Mouse (Mus musculus): ENCODE data around the gene Dda1. TPM values are rescaled to one million over a fixed set of nuclear protein-coding genes. Genes with fewer than 3 reads are reported as not detected.
A peak's percentile ranks its signal among the peaks of the same experiment; 100 is the strongest.

Gene Dda1
- polyA plus RNA-seq, 1 experiment from 2014 or later, result 207 TPM

DNA sequence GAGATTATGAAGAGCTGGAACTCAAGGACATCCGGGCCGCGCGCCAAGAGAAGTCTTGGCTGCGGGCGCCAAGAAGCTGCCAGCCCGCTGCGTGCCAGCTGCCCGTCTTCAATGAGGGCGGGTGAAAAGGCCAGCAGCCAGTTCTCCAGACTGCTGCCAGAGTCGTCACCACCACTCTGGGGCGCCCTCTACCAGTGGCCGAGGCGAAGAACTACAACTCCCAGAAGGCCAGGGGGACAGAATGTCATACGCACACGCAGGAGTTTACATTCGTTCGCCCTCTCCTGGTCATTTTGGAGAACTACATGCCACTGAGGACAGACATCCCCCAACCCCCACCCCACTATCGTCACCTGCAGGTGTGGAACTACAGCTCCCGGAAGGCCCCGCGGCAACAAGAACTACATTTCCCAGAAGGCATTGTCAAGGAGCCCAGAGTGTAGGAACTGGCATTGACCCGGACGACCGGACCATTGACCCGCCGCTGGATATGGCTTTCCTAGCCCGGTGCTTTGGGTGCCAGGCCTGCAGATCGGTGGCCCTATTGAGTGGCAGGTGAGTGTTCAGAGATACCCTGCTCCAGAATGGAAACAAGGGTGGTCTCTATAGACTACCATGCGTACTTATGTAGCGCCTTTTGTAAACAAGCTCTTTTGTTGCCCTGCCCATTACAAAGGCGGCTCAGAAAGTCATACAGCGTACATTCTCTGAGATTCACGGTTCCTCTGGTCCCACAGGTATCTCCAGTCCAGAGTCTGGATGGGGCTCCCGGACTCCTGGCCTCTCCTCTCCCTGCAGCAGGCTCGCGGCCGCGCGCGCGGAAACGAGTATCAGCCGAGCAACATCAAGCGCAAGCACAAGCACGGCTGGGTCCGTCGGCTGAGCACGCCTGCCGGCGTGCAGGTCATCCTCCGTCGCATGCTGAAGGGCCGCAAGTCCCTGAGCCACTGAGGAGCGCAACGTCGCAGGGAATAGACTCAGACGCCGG is 4.2 kb upstream of the Dda1 start, which contains the start of gene Mrpl34:
Mrpl34 (plus strand) TSS at position 447 of the 988 bp plus-strand sequence.
- Histone ChIP-seq H3K27ac (ENCODE audit: low read depth, low read length) (peak within 1 kb of the TSS; percentile 88), H3K36me3 (ENCODE audit: control insufficient read depth, insufficient read depth, low read length) (peaks cover 18% of the 10 kb centered on the region), H3K27me3 (replicated peaks; ENCODE audit: control insufficient read depth, insufficient read depth, low read length) (no peaks in the 10 kb centered on the region), H3K9ac (ENCODE audit: low read length) (peak within 1 kb of the TSS; percentile 77), H3K4me3 (ENCODE audit: low read depth, low read length) (peak within 1 kb of the TSS; percentile 75), H3K4me1 (ENCODE audit: control insufficient read depth, insufficient read depth, low read length) (peaks cover 22% of the 10 kb centered on the region), H3K4me2 (ENCODE audit: low read length) (peak within 1 kb of the TSS; percentile 76), H3K9me3 (replicated peaks; ENCODE audit: control insufficient read depth, low read length) (no peaks in the 10 kb centered on the region)
- DNase-seq (ENCODE audit: low spot score) (peak; percentile 100), ATAC-seq (peak; percentile 71)
- under 1% methylated on average over 59 of the region's 59 CpGs for WGBS

DNA sequence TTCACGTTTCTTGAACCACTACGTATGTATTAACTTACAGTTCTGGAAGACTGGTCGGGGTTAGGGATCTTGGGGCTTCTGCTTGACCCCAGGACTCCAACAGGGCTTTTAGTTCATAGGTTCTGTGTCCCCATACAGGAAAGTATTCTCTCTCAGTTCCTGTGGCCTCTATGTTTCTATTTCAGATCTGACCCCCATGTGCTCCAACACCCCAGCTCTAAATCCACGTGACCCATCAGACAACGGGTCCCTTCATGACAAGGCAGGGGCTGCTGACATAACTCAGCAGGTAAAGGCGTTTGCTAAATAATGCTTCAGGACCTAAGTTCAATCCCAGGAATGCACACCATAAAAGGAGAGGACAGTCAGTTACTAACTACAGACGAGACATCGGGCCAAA is 3.3 kb upstream of the Dda1 start:
- Histone ChIP-seq H3K4me3 (ENCODE audit: low read depth, low read length) (peak overlapping the region; percentile 75), H3K36me3 (ENCODE audit: control insufficient read depth, insufficient read depth, low read length) (peaks cover 12% of the 10 kb centered on the region), H3K9me3 (replicated peaks; ENCODE audit: control insufficient read depth, low read length) (no peaks in the 10 kb centered on the region), H3K27ac (ENCODE audit: low read depth, low read length) (no peak overlapping the region; the same call in 1 of the 2 replicates), H3K9ac (ENCODE audit: low read length) (peak overlapping the region; percentile 75), H3K27me3 (replicated peaks; ENCODE audit: control insufficient read depth, insufficient read depth, low read length) (no peaks in the 10 kb centered on the region), H3K4me2 (ENCODE audit: low read length) (peak overlapping the region; percentile 76), H3K4me1 (ENCODE audit: control insufficient read depth, insufficient read depth, low read length) (peaks cover 27% of the 10 kb centered on the region)
- WGBS, result 85% methylated on average over 8 of the region's 8 CpGs
- ATAC-seq, result no peak
- DNase-seq (ENCODE audit: low spot score), result no peak

DNA sequence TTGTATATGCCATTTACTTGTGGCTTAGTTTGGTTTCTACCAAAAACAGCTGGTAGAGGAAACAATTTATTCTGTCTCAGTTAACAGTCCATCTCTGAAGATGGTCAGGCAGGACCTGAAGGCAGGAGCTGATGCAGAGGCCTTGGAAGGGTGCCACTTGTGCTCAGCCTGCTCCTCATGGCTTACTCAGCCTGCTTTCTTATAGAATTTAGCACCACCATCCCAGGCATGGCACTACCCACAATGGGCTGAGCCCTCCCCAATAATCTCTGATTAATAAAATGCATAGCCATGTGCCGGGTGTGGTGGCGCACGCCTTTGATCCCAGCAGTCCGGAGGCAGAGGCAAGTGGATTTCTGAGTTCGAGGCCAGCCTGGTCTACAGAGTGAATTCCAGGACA is 2.8 kb upstream of the Dda1 start:
- 97% methylated on average over 5 of the region's 5 CpGs for WGBS
- Histone ChIP-seq H3K9ac (ENCODE audit: low read length) (no peak overlapping the region), H3K4me3 (ENCODE audit: low read depth, low read length) (no peak overlapping the region), H3K27ac (ENCODE audit: low read depth, low read length) (no peak overlapping the region), H3K4me2 (ENCODE audit: low read length) (no peak overlapping the region), H3K36me3 (ENCODE audit: control insufficient read depth, insufficient read depth, low read length) (peaks cover 12% of the 10 kb centered on the region), H3K4me1 (ENCODE audit: control insufficient read depth, insufficient read depth, low read length) (peaks cover 27% of the 10 kb centered on the region), H3K9me3 (replicated peaks; ENCODE audit: control insufficient read depth, low read length) (no peaks in the 10 kb centered on the region), H3K27me3 (replicated peaks; ENCODE audit: control insufficient read depth, insufficient read depth, low read length) (no peaks in the 10 kb centered on the region)
- ATAC-seq (no peak), DNase-seq (ENCODE audit: low spot score) (no peak)

DNA sequence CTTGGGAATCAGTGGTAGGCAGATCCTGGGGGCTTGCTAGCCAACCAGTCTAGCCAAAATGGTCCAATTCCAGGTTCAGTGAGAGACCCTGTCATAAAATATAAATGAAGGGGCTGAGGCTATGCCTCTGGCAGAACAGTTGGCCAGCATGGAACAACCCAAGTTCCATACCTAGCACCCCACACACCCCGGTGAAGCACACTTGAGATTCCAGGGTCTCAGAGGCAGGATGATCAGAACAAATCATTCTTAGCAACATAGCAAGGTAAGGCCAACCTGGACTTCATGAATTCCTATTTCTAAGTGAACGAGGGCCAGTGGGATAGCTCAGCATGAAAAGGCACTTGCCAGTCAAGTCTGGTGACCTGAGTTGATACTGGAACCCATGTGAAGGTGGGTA is 1.8 kb upstream of the Dda1 start:
- DNase-seq (ENCODE audit: low spot score), result no peak
- Histone ChIP-seq H3K36me3 (ENCODE audit: control insufficient read depth, insufficient read depth, low read length) (peaks cover 15% of the 10 kb centered on the region), H3K4me2 (ENCODE audit: low read length) (no peak overlapping the region), H3K4me3 (ENCODE audit: low read depth, low read length) (no peak overlapping the region), H3K4me1 (ENCODE audit: control insufficient read depth, insufficient read depth, low read length) (peaks cover 24% of the 10 kb centered on the region), H3K9ac (ENCODE audit: low read length) (no peak overlapping the region), H3K9me3 (replicated peaks; ENCODE audit: control insufficient read depth, low read length) (no peaks in the 10 kb centered on the region), H3K27ac (ENCODE audit: low read depth, low read length) (no peak overlapping the region), H3K27me3 (replicated peaks; ENCODE audit: control insufficient read depth, insufficient read depth, low read length) (no peaks in the 10 kb centered on the region)
- no peak for ATAC-seq
- WGBS, result 96% methylated on average over 2 of the region's 2 CpGs

DNA sequence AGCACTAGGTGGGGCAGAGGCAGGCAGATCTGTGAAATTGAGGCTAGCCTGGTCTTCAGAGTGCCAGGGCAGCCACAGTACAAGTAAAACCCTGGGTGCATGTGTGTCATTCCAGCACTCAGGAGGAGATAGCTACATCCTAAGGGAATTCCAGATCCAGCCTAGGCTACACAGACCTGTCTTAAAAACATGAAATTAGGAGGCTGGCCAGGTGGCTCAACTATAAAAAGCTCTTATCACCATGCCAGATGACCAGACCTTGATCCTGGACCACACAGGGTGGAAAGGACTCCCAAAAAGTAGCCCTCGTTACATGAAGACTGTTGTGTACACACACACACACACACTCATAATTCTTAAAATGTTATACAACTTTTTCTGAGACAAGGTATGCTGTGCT is 998 bp upstream of the Dda1 start:
- no peaks in the 10 kb centered on the region for H3K27me3 ChIP-seq (replicated peaks; ENCODE audit: control insufficient read depth, insufficient read depth, low read length)
- H3K9ac ChIP-seq (ENCODE audit: low read length), result no peak overlapping the region
- 91% methylated on average over 1 of the region's 1 CpGs for WGBS
- ATAC-seq, result no peak
- no peak for DNase-seq (ENCODE audit: low spot score)
- H3K27ac ChIP-seq (ENCODE audit: low read depth, low read length), result no peak overlapping the region
- no peak overlapping the region for H3K4me2 ChIP-seq (ENCODE audit: low read length)
- H3K4me3 ChIP-seq (ENCODE audit: low read depth, low read length), result no peak overlapping the region
- H3K9me3 ChIP-seq (replicated peaks; ENCODE audit: control insufficient read depth, low read length), result no peaks in the 10 kb centered on the region
- H3K36me3 ChIP-seq (ENCODE audit: control insufficient read depth, insufficient read depth, low read length), result peaks cover 23% of the 10 kb centered on the region
- H3K4me1 ChIP-seq (ENCODE audit: control insufficient read depth, insufficient read depth, low read length), result peaks cover 19% of the 10 kb centered on the region

DNA sequence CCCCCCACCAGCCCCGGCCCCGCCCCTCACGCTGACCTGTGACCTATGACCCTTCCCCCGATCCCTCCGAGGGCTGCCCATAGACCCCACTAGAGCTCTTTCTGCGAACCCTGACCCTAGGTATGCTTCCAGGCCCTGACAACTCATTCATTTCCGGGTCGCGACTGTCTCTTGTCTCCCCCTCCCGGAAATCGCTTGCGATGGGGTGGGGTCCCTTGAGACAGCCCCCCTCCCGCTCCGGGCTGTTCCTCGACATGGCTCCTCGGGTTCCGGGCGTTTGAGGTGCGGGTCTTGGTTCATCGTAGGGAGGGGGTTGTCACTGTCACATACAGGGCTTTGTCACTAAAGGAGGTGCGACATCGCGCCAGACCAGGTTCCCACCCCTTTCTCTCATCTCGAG is 412 bp downstream of the Dda1 start:
- H3K4me3 ChIP-seq (ENCODE audit: low read depth, low read length), result peak overlapping the region; percentile 74
- H3K27ac ChIP-seq (ENCODE audit: low read depth, low read length), result peak overlapping the region; percentile 80; the same call in 1 of the 2 replicates
- no peaks in the 10 kb centered on the region for H3K27me3 ChIP-seq (replicated peaks; ENCODE audit: control insufficient read depth, insufficient read depth, low read length)
- ATAC-seq, result peak; percentile 50
- no peaks in the 10 kb centered on the region for H3K9me3 ChIP-seq (replicated peaks; ENCODE audit: control insufficient read depth, low read length)
- WGBS, result under 1% methylated on average over 24 of the region's 24 CpGs
- H3K4me2 ChIP-seq (ENCODE audit: low read length), result peak overlapping the region; percentile 92
- peaks cover 38% of the 10 kb centered on the region for H3K36me3 ChIP-seq (ENCODE audit: control insufficient read depth, insufficient read depth, low read length)
- peak; percentile 86 for DNase-seq (ENCODE audit: low spot score)
- H3K9ac ChIP-seq (ENCODE audit: low read length), result peak overlapping the region; percentile 77
- peaks cover 13% of the 10 kb centered on the region for H3K4me1 ChIP-seq (ENCODE audit: control insufficient read depth, insufficient read depth, low read length)

DNA sequence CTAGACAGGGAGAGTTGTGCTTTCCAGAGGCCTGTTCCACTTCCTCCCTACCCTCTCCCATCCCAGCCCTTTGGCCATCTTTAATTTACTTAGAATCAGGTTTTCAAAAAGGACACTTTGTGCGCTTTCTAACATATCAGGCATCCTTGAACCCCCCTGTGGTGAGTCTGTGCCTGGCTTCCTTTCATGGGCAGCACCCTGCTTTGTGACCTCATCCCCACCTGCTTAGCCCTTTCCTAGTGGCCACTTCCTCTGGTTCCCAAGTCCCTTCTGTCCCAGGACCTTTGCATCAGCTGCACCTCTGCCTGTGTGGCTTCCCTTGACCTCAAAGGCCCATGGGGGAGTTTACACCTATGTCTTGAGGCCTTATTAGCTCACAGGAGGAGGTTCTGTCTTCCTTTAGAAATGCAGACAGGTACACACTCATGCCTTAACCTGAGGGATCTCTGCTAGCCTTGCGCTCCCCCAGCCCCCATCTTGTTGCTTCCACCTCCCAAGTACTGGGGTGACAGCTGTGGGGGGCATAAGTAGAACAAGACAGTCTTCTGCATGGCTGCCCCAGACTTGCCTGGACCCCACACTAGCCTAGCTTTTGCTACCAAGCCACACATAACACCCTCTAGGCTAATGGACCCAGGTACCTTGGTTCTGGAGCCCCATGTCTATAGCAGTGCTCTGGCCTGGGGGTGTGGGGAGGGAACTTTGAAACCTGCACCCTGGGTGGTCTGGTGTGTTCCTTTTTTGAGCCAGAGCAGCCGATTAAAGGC is 1.3 kb downstream of the Dda1 start:
- Histone ChIP-seq H3K36me3 (ENCODE audit: control insufficient read depth, insufficient read depth, low read length) (peaks cover 47% of the 10 kb centered on the region), H3K9me3 (replicated peaks; ENCODE audit: control insufficient read depth, low read length) (no peaks in the 10 kb centered on the region), H3K4me2 (ENCODE audit: low read length) (peak overlapping the region; percentile 92), H3K27ac (ENCODE audit: low read depth, low read length) (no peak overlapping the region), H3K27me3 (replicated peaks; ENCODE audit: control insufficient read depth, insufficient read depth, low read length) (no peaks in the 10 kb centered on the region), H3K4me3 (ENCODE audit: low read depth, low read length) (peak overlapping the region; percentile 74), H3K9ac (ENCODE audit: low read length) (peak overlapping the region; percentile 77), H3K4me1 (ENCODE audit: control insufficient read depth, insufficient read depth, low read length) (peaks cover 13% of the 10 kb centered on the region)
- no peak for ATAC-seq
- DNase-seq (ENCODE audit: low spot score), result no peak
- 84% methylated on average over 3 of the region's 3 CpGs for WGBS

DNA sequence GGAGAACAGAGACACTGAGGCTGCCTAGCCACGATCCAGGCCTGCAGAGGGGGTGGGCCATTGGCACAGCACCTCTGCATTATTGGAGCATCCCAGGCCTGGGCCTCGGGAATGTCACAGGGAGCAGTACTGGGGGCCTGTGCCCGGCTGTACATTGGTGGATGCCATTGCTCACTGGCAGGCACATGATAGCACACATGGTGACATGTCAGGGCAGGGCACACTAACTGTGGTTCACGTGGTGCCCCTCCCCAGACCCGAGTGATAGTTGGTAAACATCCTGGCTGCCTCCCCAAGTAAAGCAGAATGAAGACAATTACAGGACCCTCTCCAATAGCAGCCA is 1.9 kb downstream of the Dda1 start:
- H3K36me3 ChIP-seq (ENCODE audit: control insufficient read depth, insufficient read depth, low read length), result peaks cover 51% of the 10 kb centered on the region
- no peak for DNase-seq (ENCODE audit: low spot score)
- H3K27me3 ChIP-seq (replicated peaks; ENCODE audit: control insufficient read depth, insufficient read depth, low read length), result no peaks in the 10 kb centered on the region
- no peak overlapping the region for H3K9ac ChIP-seq (ENCODE audit: low read length)
- no peaks in the 10 kb centered on the region for H3K9me3 ChIP-seq (replicated peaks; ENCODE audit: control insufficient read depth, low read length)
- H3K4me3 ChIP-seq (ENCODE audit: low read depth, low read length), result no peak overlapping the region
- no peak for ATAC-seq
- no peak overlapping the region for H3K27ac ChIP-seq (ENCODE audit: low read depth, low read length)
- peaks cover 10% of the 10 kb centered on the region for H3K4me1 ChIP-seq (ENCODE audit: control insufficient read depth, insufficient read depth, low read length)
- 72% methylated on average over 5 of the region's 5 CpGs for WGBS
- H3K4me2 ChIP-seq (ENCODE audit: low read length), result no peak overlapping the region
